Mouse (Mus musculus) thymus, adult 2 months (tissue): ENCODE data around the gene Akr1cl. TPM values are rescaled to one million over a fixed set of nuclear protein-coding genes. Genes with fewer than 3 reads are reported as not detected.

Experiments
- DNase-seq: peaks from one replicate; pipeline ENCODE4 v3.0.0; 2021
- H3K27ac ChIP-seq: fragments of 200-500 bp; 2 replicates; pipeline ENCODE4 v1.5.1; 2012; ENCODE audit warnings: low read length, control low read depth; ENCODE audit not compliant: control insufficient read depth, insufficient read depth
- H3K27me3 ChIP-seq: fragments of 200-500 bp; 2 replicates; pipeline ENCODE4 v1.6.1; 2012; ENCODE audit warnings: mild to moderate bottlenecking, low read length, moderate library complexity, mixed read lengths; ENCODE audit not compliant: control insufficient read depth, insufficient read depth
- H3K36me3 ChIP-seq: fragments of 200-500 bp; 2 replicates; pipeline ENCODE4 v1.6.1; 2012; ENCODE audit warnings: mild to moderate bottlenecking, low read length, moderate library complexity; ENCODE audit not compliant: control insufficient read depth, insufficient read depth
- H3K4me1 ChIP-seq: fragments of 200-500 bp; replicated peaks from 2 replicates; pipeline ENCODE4 v1.6.1; 2012; ENCODE audit warnings: low read length; ENCODE audit not compliant: control insufficient read depth, insufficient read depth
- H3K4me3 ChIP-seq: fragments of 200-500 bp; 2 replicates; pipeline ENCODE4 v1.5.1; 2012; ENCODE audit warnings: mild to moderate bottlenecking, low read length, control low read depth, moderate library complexity; ENCODE audit not compliant: control insufficient read depth, insufficient read depth
- CTCF ChIP-seq: fragments of 200-500 bp; IDR thresholded peaks from 2 replicates; pipeline ENCODE4 v1.5.1; 2012; ENCODE audit warnings: mild to moderate bottlenecking, control low read depth, low read length, moderate library complexity, borderline replicate concordance; ENCODE audit not compliant: control insufficient read depth, poor library complexity, insufficient read depth; ENCODE audit errors: extremely low read depth
- POLR2A ChIP-seq: fragments of 200-500 bp; IDR thresholded peaks from 2 replicates; pipeline ENCODE4 v1.6.1; 2012; ENCODE audit warnings: mild to moderate bottlenecking, low read length, control low read depth, moderate library complexity; ENCODE audit not compliant: control insufficient read depth, poor library complexity, insufficient read depth; ENCODE audit errors: extremely low read depth
- WGBS: fragments of 180-500 bp; shearing (Covaris S2); methylation state at CpG from one replicate; pipeline ENCODE4 v1.1.7; 2018; 5-methylcytosine and 5-hydroxymethylcytosine counted together
- polyA plus RNA-seq: library from polyadenylated mRNA; depleted of rRNA; stranded (reverse); fragments of >200 nt; gene quantifications from 2 replicates; pipeline ENCODE4 v1.2.3, GENCODE M21; 2012; rRNA removed

Akr1cl gene
- polyA plus RNA-seq, 1 experiment = 0.20 TPM

DNA sequence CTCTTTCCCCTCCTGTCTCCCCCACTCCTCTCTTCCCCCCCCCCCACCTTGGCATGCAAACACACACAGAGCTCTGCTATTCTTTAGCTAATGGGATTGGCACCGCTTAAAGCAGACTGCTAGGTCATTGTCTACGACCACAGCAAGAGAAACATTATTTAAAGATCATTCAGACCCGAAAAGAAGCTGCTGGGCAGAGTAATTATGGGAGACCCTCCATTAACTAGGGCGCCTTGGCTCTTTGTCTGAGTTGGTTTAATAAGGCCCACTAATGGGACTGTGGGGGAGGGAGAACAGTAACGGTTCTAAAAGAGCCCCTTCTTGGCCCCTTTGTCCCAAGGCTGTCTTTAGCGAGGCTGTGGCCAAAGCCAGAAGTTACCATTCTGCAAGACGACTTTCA lies 57.2 kb downstream of the Akr1cl start:
- H3K27ac ChIP-seq = no peak overlapping the region
- no peak for DNase-seq
- TF ChIP-seq POLR2A (no peak), CTCF (no peak)
- H3K36me3 ChIP-seq = no peaks in the 10 kb centered on the region
- peaks cover 6% of the 10 kb centered on the region for H3K4me1 ChIP-seq
- no peak overlapping the region for H3K4me3 ChIP-seq
- H3K27me3 ChIP-seq = no peaks in the 10 kb centered on the region
- 93% methylated on average over 7 of the region's 7 CpGs for WGBS

- peak overlapping the region; percentile 68 for H3K27ac ChIP-seq
- H3K27me3 ChIP-seq = no peaks in the 10 kb centered on the region
- H3K36me3 ChIP-seq = no peaks in the 10 kb centered on the region
- peaks cover 6% of the 10 kb centered on the region for H3K4me1 ChIP-seq
- WGBS = 60% methylated on average over 5 of the region's 5 CpGs
- peak; percentile 6 for DNase-seq
- TF ChIP-seq POLR2A (no peak), CTCF (no peak)
- H3K4me3 ChIP-seq = no peak overlapping the region
Observed at GRCm38 (mm10) chr1:64970685-64971084, 61.9 kb downstream of the Akr1cl start.

Other genes starting within 250 kb of the Akr1cl start
- gene Plekhm3, start 75.9 kb downstream of the Akr1cl start, polyA plus RNA-seq = 4.4 and 4.8 TPM in 2 replicates
- gene Cryge, start 18.4 kb upstream of the Akr1cl start, polyA plus RNA-seq = not detected in 2 replicates
- gene Crygd, start 30.7 kb upstream of the Akr1cl start, polyA plus RNA-seq = not detected in 2 replicates
- 0.26 and 0.32 TPM in 2 replicates for gene Crygc, start 40.9 kb upstream of the Akr1cl start, polyA plus RNA-seq
- gene Crygb, start 49.5 kb upstream of the Akr1cl start, polyA plus RNA-seq = not detected in 2 replicates
- gene Cryga, start 70.6 kb upstream of the Akr1cl start, polyA plus RNA-seq = 0.26 and 0.38 TPM in 2 replicates
- gene Gm28845, start 86.8 kb upstream of the Akr1cl start, polyA plus RNA-seq = 0.19 TPM in 1 of 2 replicates, not detected in the other
- 0.18 TPM in 1 of 2 replicates, not detected in the other for gene D630023F18Rik, start 90.5 kb upstream of the Akr1cl start, polyA plus RNA-seq
- gene Idh1, start 153.7 kb upstream of the Akr1cl start, polyA plus RNA-seq = 13.3 and 14.4 TPM in 2 replicates
- gene Pikfyve, start 153.9 kb upstream of the Akr1cl start, polyA plus RNA-seq = 13.4 and 13.7 TPM in 2 replicates
- gene Pth2r, start 249.3 kb upstream of the Akr1cl start, polyA plus RNA-seq = 0.13 TPM in 1 of 2 replicates, not detected in the other